Mouse (Mus musculus) heart, adult 2 months (tissue): ENCODE measurements around the gene Tpsb2.

ENCODE experiments used
- CTCF ChIP-seq: fragments of 200-600 bp; IDR thresholded peaks from 2 replicates; pipeline ENCODE4 v1.8.1; 2022; ENCODE audit warnings: antibody characterized with exemption, mild to moderate bottlenecking, moderate library complexity
- POLR2A ChIP-seq: fragments of 200-500 bp; IDR thresholded peaks from 2 replicates; pipeline ENCODE4 v1.6.1; 2011; ENCODE audit warnings: mild to moderate bottlenecking, low read depth, low read length, control low read depth; ENCODE audit not compliant: insufficient read depth

- no peak for TF ChIP-seq POLR2A
- peak; percentile 78 for TF ChIP-seq CTCF
These were observed 32.2 kb upstream of the Tpsb2 start for GRCm38 (mm10) chr17:25333943-25334342.
